Mouse (Mus musculus) bone marrow macrophage, adult 2 months (primary cell): ENCODE data around the gene Usp29.

Experiments used
- CTCF ChIP-seq: IDR thresholded peaks from 2 replicates; pipeline ENCODE4 v1.5.1; 2012; ENCODE audit warnings: low read depth, mild to moderate bottlenecking, low read length, moderate library complexity
- POLR2A ChIP-seq: IDR thresholded peaks from 2 replicates; pipeline ENCODE4 v1.6.1; 2012; ENCODE audit warnings: mild to moderate bottlenecking, low read depth, low read length, borderline replicate concordance

DNA sequence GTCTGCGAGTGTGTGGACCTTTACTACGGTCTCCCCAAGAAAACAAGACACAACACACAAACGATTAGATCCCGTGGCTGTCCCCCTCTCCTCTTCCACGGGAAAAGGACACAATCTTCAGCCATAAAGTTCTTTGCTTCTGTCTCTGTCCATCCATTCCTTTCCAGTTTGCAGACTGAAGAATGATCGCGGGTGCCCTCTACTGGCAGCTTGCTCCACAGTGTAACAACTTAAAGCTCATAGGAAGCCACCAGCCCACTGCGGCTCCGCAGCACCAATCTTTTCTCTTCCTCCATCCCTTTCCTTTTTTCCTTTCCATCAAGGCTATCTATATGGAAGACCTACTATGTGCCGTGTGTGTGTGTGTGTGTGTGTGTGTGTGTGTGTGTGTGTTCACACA is 187.9 kb downstream of the Usp29 start:
- TF ChIP-seq CTCF (peak; percentile 60), POLR2A (no peak)
